Mouse (Mus musculus) thymus, postnatal 0 days (tissue): ENCODE measurements at regions not wholly inside any gene's neighbourhood (a gene's known extent, or its start where the extent isn't known, plus 50 kb on each side); places are given as distances from the start of the nearest gene placed in this dataset.

Source experiments
- DNase-seq: peaks from one replicate; pipeline ENCODE4 v3.0.0-alpha.2; 2015; ENCODE audit warnings: low spot score

- no peak for DNase-seq
Measured at GRCm38 (mm10) chr5:77620402-77620801, 212.6 kb upstream of the Igfbp7 start.

GRCm38 (mm10) chr5:77610496-77610895 is 202.7 kb upstream of the Igfbp7 start:
- no peak for DNase-seq

GRCm38 (mm10) chr5:77594719-77595118 is 186.9 kb upstream of the Igfbp7 start:
- no peak for DNase-seq

DNA sequence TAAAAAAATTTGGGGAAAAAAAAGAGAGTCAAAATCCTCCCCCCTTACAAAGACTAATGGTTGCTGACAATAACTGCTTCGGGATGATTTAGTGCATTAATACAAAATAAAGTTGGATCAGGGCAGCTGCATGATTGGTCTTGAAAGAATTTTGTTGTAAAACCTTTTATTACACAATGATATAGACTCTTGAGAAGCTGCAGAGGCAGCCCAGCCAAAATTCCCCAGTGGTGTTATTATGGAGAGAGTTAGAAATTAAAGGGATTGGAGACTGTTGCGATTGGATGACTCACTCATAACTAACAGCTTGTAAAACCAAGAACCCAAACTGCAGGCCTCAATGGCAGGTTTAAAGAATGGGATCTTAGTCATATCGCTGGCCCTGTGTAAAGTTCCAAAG is 181.4 kb upstream of the Igfbp7 start:
- DNase-seq = no peak

- no peak for DNase-seq
Measured at GRCm38 (mm10) chr5:77581702-77582101, 173.9 kb upstream of the Igfbp7 start.

DNA sequence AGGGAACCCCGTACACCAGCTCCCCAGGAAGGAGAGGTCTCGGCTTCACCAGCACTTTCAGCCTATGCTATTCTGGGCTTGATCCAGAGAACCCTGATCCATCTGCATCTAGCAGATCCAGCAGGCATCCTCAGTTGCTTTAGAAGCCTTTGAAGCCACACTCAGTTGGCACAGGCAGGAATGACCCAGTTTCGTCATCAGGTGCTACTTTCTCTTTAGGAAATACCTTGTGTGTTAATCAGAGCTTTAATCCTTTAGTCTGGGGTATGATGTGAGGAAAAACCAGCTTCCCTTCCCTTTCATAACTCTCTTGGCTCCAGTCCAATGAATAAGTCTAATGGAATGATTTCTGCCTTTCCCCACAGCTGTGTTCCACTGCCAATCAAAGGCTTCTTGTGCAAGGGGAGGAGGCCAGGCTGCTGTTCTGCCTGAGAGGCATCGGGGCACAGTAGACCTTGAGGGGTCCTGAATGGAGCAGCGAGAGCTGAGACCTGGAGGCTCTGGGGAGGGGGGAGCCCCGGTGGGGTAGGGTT is 173.3 kb upstream of the Igfbp7 start:
- no peak for DNase-seq

- DNase-seq = no peak
Measured at GRCm38 (mm10) chr5:77579826-77580745, 172.2 kb upstream of the Igfbp7 start.

- DNase-seq = no peak
Measured at GRCm38 (mm10) chr5:77576881-77577280, 169.0 kb upstream of the Igfbp7 start.

DNA sequence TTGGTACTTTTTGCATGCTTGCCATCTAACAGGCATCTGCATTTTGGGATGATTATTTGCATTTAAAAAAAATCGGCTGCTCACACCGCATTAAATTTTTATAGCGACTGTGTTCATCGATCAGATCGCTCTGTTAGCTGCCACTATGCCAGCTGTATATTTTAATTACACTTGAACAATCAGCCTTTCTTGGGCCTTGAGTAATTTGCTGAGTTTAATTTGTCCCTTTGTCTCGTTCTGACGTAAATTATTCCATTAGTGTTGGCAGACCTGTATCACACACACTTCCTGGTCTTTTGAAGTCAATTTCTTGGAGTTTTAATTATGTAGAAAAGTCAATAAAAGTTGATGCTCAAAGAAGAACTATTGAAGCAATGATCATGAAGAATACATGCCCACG is 167.9 kb upstream of the Igfbp7 start:
- DNase-seq = no peak

- DNase-seq = no peak
Measured at GRCm38 (mm10) chr5:77570364-77570763, 162.5 kb upstream of the Igfbp7 start.

- no peak for DNase-seq
Measured at GRCm38 (mm10) chr5:77568121-77568520, 160.3 kb upstream of the Igfbp7 start.

DNA sequence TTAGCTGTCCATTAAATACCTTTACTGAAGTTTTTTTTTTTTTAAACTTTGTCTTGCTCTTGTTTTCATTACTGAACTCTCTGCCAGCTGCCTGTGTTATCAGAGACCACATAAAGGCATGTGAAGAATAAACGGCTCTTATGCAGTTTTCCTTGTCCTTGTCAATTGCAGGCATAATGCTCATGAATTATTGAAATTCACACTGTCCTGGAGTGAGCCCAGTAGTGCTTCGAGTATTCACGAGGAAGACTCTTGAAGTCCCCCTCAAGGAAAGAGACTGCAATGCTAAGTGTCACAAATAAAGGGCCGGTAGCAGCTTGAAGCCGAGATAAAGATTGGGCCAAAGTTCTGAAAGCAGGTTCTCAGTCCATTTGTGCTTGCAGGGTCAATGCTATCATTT is 144.7 kb upstream of the Igfbp7 start:
- DNase-seq = no peak

DNA sequence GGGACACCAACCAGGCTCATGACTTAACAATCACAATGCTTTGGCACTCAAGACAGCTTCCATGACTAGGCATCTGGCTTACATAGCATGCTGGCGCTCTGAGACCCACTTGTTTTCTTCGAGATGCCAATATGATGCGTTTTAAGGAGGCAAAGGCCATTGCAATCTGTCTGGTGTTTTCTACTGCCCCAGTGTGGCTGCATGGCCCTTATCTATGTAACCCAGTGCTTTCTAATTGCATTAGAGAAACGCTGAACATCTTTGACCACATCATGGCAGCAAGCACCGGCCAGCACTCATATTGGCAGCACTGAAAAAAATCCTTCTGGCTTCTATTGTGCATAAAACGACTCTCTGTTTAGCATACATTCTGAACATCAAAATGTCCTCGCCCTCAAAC is 144.2 kb upstream of the Igfbp7 start:
- no peak for DNase-seq

- DNase-seq = no peak
Measured at GRCm38 (mm10) chr5:77546001-77546620, 138.3 kb upstream of the Igfbp7 start.

DNA sequence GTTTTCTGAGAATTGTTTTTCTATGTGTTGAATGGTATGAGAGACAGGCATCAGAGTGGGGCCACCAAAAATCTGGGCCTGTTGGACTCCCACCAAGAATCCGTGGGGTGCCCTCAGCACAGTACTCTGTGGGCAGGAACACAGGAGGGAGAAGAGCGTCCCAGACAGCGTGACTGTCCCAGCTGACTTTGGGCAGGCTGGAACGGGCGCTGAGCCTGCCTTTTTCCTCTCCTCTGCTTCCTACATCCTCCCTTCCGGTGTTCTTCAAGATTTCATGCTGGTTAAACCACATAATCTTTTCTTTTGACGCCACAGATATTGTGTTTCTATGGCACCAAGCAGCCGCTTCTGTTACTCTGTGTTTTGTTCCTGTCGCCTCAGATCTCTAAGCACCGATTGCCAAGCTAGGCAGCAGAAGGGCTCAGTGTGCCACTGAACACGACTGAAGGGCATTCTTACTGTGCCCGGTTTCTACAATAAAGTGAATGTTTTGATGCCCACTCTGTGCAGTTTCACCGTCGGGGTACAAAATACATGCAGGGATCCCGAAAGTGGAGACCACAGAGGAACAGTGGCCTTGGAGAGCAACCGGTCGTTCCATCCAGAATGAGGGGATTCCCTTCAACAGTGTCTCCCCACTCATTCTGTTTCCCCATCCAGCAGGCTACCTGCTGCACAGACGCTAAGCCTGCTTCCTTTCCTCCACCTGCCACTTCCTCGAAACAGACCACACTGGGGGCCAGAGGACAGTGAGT is 124.6 kb upstream of the Igfbp7 start:
- no peak for DNase-seq

DNA sequence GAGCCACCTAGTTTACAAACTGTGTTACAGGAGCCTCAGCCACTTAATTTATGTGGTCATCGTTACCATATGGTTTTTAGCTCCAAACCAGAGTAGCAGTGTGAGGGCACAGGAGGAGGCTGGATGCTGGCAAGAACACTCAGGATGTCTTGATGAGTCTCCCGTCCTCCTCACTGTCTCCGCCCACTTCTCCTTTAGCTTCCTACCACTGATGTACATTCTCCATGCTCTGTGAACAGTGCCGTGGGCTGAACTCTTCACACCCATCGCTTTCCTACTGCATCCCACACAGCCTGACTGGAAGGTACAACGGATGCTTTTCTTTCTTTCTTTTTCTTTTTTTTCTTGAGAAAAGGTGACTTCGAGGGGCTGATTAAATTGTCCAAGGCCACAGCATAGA is 122.5 kb upstream of the Igfbp7 start:
- no peak for DNase-seq

- DNase-seq = no peak
Measured at GRCm38 (mm10) chr5:77517252-77517651, 109.4 kb upstream of the Igfbp7 start.

DNA sequence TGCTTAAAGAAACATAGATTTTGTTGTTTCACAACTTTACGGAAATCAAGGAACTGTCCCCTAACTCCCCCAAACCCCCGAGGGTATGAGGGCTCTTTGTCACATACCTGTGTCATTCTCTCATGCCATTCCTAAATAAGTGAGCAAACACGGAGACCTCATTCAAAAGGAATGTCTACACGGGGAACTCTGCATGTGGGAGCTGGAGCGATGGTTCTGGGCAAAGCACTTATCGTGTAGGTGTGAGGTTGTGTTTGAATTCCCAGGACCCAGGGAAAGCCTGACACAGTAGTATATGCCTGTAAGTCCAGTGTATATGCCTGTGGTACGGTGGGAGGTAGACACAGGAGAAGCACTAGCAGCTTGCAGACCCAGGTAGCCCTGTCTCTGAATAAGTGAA is 107.6 kb upstream of the Igfbp7 start:
- DNase-seq = no peak

DNA sequence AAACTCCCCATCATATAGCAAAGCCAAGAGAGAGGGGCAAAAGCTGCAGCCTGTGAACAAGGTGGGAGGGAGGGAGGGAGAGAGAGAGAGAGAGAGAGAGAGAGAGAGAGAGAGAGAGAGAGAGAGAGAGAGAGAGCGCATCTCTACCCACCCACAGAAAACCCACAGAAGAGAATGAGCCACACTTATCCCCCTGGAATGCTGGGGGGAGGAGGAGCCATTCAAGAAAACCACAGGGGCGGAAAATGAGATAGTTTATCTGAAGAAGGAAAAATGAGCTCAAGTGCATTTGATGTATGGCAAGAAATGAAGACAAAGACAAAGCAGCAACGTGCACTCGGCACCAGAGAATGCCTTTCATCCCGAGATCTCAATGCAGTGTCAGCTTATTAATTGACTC is 94.8 kb upstream of the Igfbp7 start:
- no peak for DNase-seq

GRCm38 (mm10) chr5:77499949-77500460 is 92.2 kb upstream of the Igfbp7 start:
- no peak for DNase-seq

GRCm38 (mm10) chr5:77494601-77495000 is 86.8 kb upstream of the Igfbp7 start:
- no peak for DNase-seq

DNA sequence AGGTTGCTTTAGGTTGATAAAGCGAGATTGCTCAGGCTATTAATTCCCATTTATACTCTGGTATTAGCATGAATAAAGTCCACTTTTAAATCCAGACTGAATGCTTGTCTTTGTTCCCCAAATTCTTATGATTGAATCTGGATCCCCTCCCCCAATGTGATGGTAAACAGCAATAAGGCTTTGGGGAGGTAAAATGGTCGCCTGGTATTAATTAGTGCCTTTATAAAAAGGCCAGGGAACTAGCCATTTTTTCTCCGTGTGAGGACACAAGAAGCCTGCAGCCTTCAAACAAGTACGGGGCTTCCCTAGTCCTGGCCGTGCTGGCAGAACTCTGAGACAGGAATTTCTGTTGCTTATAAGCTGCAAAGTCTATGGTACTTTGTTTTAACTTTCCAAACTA is 81.1 kb upstream of the Igfbp7 start:
- no peak for DNase-seq
